Mouse (Mus musculus): Measurements from ENCODE around the gene Mesd. TPM values are rescaled to one million over a fixed set of nuclear protein-coding genes. Genes with fewer than 3 reads are reported as not detected.
A peak's percentile ranks its signal among the peaks of the same experiment; 100 is the strongest.

The Mesd gene
- 10 to 100 TPM; 55.4 to 60.3 TPM for total RNA-seq (2021)

DNA sequence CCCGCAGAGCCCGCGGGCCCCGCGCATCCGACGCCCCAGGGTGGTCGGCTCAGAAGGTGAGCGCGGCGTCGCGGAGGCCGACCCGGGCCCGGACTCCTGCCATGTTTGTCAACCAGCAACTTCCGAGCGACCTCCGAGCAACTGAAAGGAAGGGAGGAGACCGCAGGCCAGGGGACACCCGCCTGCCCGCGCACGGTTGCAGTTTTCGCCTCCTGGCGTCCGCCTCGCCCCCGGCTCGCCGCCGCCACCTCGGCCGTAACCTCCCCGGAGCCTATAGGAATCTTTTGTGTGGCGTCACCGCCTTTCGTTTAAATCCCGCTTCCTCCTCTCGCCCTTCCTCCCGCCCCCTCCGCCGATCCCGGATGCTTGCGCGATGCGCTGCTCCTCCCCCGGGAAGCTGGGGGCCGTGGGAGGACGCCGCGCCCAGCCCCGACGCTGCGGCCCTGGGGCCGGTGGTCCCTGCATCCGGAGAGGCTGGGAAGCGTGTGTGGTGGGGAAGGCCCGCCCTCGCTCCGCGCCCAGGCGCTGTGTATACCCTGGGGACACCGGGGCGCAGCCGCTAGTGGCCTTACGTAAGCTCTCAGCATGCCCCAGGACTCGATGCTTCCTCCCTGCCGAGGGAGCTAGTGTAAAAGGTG is at the start of gene Mesd, which contains the start of gene Tlnrd1:
TSS of gene Mesd (plus strand) at position 446 of the 638 bp plus-strand sequence.
TSS of gene Tlnrd1 (minus strand) at position 285 of the 638 bp plus-strand sequence.
- peak; percentile 87 for DNase-seq
- intact Hi-C loops (cut with DNase I), result loop anchor here (10.0 kb wide), 2 partner anchors 69 to 319 kb away; no protein-coding TSS in a partner anchor

DNA sequence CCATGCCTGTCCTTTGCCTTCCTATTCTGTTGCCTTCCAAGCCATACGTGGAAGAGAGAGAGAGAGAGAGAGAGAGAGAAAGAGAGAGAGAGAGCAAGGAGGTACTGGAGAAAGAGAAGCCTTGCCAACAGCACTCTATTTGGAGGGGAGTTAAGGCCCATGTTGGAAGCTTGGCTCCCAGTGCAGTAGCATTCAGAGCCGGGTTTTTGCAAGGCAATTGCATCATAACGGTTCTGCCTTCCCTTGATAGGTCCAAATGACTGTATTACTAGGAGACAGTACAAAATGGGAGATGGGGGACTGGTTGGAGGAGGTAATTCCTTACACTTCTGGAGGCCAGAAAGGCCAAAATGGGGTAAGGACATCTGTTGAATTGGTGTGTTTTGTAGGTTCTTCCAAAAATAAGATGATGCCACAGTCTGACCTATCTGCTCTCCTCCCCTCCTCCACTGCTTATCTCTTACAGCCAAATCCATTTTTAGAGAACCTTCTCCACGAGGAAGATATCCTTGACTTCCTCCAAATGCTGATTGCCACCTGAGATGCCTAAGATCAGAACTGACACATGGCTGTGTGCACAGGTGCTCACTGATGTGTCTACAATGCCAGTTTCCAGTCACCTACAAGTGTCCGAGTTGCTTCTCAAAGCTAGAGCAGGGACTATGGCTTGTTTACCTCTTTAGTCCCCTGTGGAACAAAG is 45.6 kb upstream of the Mesd start:
- DNase-seq, result no peak
- intact Hi-C loops (cut with DNase I), result no loop called here

DNA sequence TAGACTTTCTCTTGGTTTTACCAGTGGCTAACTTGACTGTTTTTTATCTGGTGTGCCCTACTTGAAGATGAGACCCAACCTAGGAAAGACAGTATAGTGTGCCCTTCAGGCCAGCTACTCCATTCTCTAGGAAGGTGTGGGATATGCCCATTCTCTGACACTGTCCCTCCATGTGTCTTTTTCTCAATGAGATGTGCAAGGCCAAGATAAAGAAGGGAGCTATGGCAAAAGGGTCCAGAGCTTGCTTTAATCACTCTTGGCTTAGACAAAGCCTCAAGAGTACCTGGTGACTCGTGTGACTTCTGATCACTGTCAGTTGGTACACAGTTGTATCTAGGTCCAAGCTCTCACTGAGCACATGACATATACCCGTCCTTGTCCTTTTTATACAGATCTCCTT is 44.2 kb upstream of the Mesd start:
- intact Hi-C loops (cut with DNase I), result no loop called here
- no peak for DNase-seq

DNA sequence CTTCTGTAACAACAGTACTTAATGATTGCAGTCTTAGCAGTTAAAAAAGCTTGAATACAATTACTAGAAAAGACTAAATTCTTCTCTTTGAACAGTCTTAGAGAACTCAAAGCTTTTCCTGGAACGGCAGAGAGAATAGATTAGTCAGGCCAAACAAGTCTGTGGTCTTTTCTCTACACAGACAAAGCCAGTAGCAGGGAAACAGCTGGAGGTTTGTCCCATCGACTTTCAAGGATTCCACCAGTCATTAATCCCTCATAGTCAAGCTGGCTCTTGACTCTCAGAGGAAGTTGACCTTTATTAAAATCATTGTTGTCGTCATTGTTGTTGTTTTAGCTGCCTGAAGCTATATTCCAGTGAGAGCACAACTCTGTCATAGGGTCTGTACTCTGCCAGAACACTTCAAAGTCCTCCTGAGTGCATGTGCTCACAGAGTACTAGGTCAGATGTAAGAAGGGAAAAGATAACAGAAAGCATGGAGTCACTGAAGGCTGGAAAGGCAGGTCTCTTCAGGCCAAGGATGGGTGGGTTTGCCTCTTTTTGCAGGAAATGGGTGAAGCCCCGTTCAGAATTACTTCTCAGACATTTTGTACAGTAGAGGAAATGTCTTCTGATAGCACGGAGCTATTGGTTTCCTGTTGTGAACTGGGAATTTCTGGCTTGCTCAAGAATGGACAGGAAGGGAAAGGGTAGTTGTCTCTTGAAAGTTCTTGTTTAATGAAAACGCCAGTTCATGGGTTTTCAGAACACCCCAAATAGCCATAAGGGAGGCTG is 41.6 kb upstream of the Mesd start:
- intact Hi-C loops (cut with DNase I), result no loop called here
- DNase-seq, result no peak

DNA sequence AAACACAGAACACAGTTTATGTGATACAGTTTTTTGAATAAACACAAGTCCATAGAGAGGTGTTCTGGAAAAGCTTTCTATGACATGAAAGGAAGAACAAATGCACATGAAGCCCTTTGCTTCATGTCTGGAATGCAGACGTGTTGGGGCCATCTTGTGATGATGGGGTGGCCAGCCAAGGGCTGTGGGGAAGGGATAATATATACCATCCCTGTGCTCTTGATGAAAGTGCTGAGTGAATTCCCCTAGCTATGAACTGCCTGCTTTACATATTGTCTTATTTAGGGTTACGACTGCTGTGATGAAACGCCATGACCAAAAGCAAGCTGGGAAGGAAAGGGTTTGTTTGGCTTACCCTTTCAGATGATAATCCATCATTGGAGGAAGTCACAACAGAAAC is 39.5 kb upstream of the Mesd start:
- intact Hi-C loops (cut with DNase I), result no loop called here

DNA sequence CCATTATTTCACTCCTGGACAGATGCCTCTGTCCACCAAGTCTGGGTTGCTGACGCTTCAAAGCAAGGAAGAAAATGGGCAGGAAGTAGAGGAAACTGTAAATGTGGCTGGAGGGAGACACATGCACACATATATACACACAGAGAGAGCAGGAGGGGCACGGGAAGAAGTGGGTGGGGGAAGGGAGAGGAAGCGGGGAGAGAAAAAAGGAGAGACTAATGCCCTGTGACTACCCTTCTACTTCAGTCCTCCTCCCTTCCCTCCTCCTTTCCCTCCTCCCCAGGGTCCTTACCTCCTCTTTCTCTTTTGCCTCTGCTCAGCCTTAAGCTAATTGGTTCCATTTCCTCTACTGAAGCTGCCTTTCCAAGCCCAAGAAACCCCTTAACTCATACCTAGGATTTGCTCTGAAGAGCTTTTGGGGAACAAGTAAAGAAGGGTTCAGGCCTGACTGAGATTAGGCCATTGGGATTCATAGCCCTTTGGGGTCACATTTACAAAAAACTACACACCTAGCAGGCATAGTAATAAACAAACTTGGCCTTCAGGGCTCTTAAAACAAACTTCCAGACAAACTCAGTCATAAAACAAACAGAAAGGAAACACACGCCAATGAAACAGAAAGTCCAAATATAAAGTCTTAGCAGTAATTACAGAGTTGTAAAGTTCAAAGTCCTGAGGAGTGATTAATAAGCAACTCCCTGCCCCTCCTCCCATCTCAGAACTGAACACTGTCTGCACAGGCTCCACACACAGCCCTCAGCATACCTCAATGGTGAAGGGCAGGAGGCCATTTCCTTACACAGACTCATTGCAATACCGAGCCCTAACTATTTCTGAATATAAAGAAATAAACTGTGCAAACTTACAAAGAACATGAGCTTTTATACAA is 36.8 kb upstream of the Mesd start:
- no peak for DNase-seq
- intact Hi-C loops (cut with DNase I), result no loop called here

More for the DNA sequence above, 39.5 kb upstream of the Mesd start:
- no peak for DNase-seq

DNA sequence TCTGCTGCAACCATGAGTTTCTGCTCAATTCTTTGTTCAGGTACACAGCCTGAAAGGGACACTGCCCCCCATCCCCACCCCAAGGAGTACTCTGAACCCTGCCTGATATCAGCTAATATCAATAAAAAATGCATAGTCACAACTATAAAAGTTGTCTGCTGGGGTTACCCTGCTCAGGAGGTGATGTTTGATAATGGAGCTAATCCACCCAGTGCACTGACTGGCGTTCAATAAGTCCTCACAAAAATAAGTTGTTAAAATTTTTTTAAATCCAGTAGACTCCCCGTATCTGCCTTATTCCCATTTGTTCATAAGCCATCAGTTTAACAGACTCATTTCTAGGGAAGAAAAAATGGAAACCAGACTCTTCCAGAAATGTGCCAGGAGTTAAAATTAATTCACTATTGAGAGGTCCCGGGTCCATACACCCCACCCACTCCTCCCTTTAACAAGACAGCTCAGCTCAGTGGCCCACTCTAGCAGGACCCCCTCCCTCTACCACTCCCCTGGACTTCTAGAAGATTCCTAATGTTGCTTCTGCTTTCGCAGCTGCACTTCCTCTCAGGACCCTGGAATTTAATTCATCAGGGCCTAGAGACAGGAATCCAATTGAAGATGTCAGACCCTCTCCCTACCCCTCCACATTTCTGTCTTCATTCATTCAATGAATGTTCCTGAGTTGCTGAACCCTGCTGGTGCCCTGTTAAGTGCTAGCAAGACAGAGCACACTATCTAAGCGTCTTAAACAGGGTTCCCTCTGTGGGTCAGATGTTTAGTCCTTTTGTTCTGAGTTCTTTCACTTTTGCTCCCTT is 32.5 kb upstream of the Mesd start:
- DNase-seq, result no peak
- intact Hi-C loops (cut with DNase I), result no loop called here

DNA sequence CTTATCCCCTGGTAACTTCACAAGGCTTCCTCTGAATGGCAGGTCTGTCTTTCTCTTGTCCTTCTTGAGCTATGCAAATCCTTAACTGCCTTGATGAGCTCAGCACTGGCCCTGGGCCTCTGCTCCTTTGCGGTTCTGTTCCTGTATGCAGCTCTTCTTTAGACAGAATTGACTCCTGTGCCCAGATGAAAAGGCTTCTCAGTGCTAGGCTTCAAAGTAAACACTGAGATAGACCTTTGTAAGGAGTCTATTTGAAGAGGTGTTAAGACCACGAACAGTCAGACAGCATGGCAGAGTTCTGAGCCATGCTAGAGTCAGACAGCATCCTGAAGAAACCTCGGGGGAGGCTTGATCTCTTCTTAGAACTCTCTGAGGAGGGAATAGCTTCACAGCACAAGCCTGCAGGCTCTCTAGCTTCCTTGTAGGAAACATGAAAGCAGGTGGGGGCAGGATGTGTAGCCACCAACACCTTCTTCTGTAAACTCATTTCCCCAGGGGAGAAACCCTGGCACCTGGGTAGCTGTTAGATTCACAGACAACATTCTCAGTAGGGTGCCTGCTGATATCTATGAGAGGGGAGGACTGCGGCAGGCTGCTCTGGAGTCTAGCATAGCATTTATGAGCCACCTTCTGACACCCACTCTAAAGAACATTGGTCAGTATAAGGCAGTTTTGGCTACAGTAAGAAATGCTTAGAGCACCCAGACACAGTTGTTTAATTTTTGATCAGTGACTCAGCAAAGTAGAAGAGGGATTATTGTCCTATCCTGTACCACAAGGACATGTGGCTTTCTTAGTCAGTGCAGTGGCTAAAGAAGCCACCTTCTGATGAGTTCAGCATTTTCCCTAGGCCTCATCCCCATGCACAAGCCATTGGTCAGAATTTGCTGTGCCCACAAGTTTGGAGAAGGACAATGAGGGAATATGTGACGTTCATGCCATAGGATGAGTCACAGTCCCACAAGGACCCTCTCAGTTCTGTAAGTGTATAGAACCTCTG is 31.6 kb upstream of the Mesd start:
- intact Hi-C loops (cut with DNase I), result no loop called here

DNA sequence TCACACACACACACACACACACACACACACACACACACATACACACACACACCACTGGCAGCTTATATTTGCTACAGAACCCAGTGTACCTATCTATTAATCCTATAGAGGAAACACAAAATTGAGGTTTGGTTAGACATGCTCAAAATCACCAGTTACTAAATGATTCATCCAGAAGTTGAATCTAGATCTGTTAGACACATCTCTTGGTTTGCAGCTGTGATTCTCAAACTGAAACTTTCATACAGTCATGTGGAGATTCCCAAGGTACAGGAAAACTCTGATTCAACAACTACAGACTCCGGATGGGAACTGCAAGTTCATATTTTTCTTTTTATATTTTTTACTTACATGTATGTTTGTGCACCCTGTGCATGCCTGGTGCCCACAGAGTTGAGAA is 29.1 kb upstream of the Mesd start:
- no peak for DNase-seq
- intact Hi-C loops (cut with DNase I), result no loop called here

More for the DNA sequence above, 31.6 kb upstream of the Mesd start:
- no peak for DNase-seq

DNA sequence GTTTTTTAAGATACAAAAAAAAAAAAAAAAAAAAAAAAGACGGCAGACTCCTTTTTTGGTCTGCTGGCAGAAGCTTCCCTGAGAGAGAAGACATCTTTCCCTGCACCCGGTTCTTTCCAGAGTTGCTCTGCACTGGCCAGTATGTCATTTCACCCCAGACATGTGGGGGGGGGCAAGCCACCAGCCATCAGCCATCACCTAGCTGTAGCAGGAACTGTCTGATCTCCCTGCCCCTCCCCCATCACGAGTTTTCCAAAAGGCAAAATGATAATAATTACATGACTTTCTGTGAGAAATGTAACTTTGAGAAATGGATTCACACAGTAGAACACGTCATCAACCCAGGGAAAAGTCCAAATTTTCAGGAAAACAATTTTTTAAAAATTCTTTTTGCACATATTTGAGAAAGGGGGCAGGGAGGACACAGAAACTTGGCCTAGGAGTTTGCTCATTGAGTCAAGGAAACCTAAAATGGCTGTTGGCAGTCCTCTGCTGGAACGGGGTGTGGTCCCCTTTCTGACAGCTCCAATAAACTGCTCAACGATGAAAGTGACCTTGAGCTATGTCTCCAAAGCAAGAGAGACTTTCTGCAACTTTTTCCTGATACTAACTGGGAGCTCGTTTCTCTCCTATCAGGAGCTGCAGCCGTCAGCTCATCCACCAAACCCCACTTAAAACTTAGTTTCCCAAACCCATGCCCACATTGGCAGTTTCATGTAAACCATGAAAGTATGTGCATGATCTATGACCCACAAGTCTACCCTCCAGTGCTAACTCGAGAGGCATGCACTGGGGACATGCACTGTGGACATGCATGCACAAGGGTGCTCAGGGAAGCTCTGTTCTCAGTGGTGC is 27.7 kb upstream of the Mesd start:
- no peak for DNase-seq
- intact Hi-C loops (cut with DNase I), result no loop called here

DNA sequence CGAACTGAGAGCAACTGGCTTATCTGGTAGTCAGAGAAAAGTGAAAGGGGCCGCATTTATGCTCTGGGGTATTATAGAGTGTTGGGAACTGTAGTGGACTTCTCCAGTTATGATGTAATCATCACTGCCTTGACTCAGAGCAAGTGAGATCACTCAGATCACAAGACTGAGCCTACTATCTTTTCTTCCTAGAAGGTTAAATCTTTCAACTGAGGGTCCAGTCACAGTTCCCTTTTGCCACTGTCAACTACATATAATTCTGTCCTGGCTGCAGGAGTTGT is 27.1 kb upstream of the Mesd start:
- intact Hi-C loops (cut with DNase I), result no loop called here
- no peak for DNase-seq

DNA sequence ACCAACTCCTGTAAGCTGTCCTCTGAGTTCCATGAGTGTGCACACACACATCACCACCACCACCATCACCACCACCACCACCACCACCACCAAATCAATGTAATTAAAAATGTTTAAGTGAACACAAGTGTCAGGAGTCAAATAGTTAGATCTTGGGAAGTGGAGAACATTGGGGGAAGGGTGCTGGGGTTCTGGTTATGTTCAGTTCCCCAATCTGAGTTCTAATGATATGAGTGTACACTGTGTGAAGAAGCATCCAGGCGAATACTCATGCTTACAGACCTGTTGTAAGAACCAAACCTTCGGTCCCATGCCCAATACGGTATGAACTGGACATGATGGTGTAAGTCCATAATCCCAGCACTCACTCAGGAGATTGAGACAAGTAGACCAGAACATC is 26.3 kb upstream of the Mesd start:
- intact Hi-C loops (cut with DNase I), result no loop called here
- DNase-seq, result no peak

DNA sequence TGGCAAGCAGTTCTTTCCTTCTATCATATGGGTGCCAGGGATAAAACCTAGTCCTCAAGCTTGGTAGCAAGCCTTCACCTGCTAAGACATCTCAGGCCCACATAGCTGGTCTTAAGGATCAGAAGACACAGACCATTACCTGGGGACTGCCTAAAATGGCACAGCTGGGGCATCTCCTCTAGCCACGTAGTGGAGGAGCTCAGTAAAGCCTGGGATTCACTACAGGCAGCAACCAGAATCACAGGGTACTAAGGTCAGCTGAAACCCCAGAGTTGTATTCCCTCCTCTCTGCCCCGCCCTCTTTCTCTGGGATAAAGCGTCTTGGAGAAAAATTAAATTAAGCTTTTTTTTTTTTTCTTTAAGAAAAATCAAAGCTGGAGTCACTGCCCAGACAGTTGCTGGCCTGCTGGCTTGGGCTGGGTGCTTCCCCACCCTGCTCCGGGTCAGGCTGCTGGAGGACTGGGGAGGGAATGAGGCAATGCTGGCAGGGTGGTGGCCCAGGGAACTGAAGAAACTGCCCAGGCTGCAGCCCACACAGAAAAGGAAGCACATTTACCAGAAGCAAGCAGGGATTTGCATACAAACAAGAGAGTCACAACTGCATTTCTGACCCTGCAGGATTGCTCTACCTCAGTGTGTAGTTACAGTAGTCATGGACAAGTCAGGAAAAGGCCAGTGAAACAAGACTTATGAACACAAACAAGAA is 24.7 kb upstream of the Mesd start:
- no peak for DNase-seq
- intact Hi-C loops (cut with DNase I), result no loop called here

DNA sequence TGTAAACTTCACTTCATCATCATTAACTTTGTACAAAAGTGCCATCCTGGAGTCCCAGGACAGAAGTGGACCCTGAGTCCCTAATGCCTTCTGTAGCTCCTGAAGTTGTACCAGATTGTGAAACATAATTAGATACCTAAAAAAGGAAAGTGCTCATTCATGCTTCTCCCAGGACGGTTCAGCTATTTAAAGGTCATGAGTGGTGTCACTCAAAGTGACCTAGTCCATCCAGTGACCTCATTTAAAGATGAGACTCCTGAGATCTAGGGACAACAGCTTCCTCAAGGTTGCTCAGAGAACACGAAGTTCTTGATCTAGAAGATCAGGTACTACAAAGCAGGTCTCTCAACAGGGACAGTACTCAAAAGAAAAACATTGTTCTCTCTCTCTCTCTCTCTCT is 20.7 kb upstream of the Mesd start:
- DNase-seq, result no peak
- intact Hi-C loops (cut with DNase I), result no loop called here

DNA sequence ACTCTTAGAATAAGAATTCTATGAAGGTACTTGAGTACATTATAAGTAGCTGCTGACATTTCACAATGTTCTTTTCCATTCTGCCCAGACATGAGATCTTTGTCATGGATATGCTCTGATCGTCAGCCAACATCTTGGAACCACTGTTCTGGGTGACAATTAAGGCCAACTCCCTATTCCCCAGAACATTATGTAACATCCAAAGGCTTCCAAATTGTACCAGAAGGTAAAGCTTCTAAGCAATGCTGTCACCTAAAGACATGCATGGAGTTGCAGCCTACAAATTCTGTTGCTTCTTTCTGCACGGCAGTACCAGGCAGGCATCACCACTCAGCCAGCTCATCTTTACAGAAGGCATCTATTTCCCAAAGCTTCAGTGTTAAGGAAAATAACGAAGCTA is 16.1 kb upstream of the Mesd start:
- intact Hi-C loops (cut with DNase I), result no loop called here
- no peak for DNase-seq

DNA sequence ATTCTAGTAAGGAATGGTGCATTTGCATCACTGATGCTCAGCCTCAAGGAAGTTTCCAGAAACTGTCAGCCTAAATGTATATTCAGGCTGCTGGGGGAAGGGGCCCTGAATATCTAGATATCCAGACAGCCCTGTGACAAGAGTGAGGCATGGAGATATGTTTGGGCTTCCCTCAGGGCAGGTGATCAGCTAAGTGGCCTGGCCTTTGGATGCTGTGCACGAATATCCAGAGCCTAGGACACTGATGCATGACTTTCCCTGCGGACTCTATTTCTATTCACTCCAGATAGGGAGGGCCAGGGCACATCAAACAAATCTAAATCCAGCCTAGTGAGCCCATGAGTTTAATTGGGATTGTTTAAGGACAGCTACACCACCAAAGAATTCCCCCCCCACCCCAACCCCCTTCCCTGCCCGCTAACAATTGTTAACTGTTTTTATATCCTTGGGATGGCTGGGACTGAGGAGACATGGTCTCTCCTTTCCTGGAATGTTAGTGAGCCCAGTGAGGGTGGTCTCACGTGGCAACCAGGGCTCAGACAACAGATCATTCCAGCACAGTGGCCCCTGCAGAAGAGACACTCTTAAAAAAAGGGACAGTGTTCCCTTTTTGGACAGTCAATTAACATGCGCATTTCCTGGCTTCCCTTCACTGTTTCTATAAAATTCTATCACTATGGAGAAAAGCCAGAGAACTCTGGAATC is 14.3 kb upstream of the Mesd start:
- no peak for DNase-seq
- intact Hi-C loops (cut with DNase I), result no loop called here

DNA sequence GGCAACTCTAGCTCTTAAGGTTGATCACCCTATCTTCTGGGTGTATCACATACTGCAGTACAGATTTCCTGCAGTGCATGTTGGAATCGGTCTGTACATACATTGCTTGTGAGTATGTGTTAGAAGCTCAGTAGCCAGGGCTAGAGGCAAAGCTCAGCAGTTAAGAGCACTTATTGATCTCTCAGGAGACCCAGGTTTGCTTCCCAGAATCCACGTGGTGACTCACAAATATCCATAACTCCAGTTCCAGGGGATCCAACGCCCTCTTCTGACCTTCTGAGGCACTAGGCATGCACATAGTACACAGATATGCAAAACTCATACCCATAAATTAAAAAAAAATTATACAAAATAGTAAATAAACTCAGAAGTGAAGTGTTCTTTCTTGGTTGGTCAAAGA is 7.2 kb upstream of the Mesd start:
- intact Hi-C loops (cut with DNase I), result no loop called here

More for the DNA sequence above, 7.2 kb upstream of the Mesd start:
- no peak for DNase-seq

Measured in left cerebral cortex, postnatal 4 days (tissue).